Mouse (Mus musculus) midbrain, embryonic 11.5 days (tissue): ENCODE data around the gene Flot2. TPM values are rescaled to one million over a fixed set of nuclear protein-coding genes. Genes with fewer than 3 reads are reported as not detected.
A peak's percentile ranks its signal among the peaks of the same experiment; 100 is the strongest.

Experiments
- ATAC-seq: fragments of 200-750 bp; cut with Nextera tagmentation; 2 replicates; pipeline ENCODE4 v1.8.0; 2017; ENCODE audit warnings: moderate TSS enrichment, moderate library complexity; ENCODE audit not compliant: low FRiP score
- DNase-seq: peaks from one replicate; pipeline ENCODE4 v3.0.0; 2015; ENCODE audit warnings: low spot score; ENCODE audit errors: missing footprints
- H3K27ac ChIP-seq: fragments of 300-500 bp; sonication (generic); 2 replicates; pipeline ENCODE4 v1.5.1; 2014; ENCODE audit warnings: low read depth, low read length
- H3K27me3 ChIP-seq: fragments of 300-500 bp; sonication (generic); 2 replicates; pipeline ENCODE4 v1.6.1; 2014; ENCODE audit warnings: mild to moderate bottlenecking, low read length, moderate library complexity, mixed read lengths; ENCODE audit not compliant: control insufficient read depth, insufficient read depth
- H3K36me3 ChIP-seq: fragments of 300-500 bp; sonication (generic); 2 replicates; pipeline ENCODE4 v1.6.1; 2014; ENCODE audit warnings: mild to moderate bottlenecking, low read length, moderate library complexity, mixed read lengths; ENCODE audit not compliant: control insufficient read depth, insufficient read depth
- H3K4me1 ChIP-seq: fragments of 300-500 bp; sonication (generic); 2 replicates; pipeline ENCODE4 v1.6.1; 2014; ENCODE audit warnings: low read length; ENCODE audit not compliant: control insufficient read depth, insufficient read depth
- H3K4me2 ChIP-seq: fragments of 300-500 bp; sonication (generic); 2 replicates; pipeline ENCODE4 v1.6.1; 2014; ENCODE audit warnings: mild to moderate bottlenecking, moderate library complexity
- H3K4me3 ChIP-seq: fragments of 300-500 bp; sonication (generic); 2 replicates; pipeline ENCODE4 v1.5.1; 2014; ENCODE audit warnings: low read depth, low read length
- H3K9ac ChIP-seq: fragments of 300-500 bp; sonication (generic); 2 replicates; pipeline ENCODE4 v1.6.1; 2014; ENCODE audit warnings: low read length
- H3K9me3 ChIP-seq: fragments of 300-500 bp; sonication (generic); 2 replicates; pipeline ENCODE4 v1.6.1; 2016; ENCODE audit warnings: low read length; ENCODE audit not compliant: control insufficient read depth
- WGBS: fragments of 180-500 bp; shearing (Covaris S2); extraction: QIAGEN DNeasy Blood & Tissue Kit; methylation state at CpG from one replicate; pipeline ENCODE4 v1.1.7; 2014; 5-methylcytosine and 5-hydroxymethylcytosine counted together
- polyA plus RNA-seq: library from polyadenylated mRNA; unstranded; fragments of >200 nt; fragmentation: Nextera tagmentation; extraction: Ambion mirVana; gene quantifications from 2 replicates; pipeline ENCODE4 v1.2.1, GENCODE M21; 2014

Gene Flot2
- polyA plus RNA-seq, result 52.7 and 57.6 TPM in 2 replicates

GRCm38 (mm10) chr11:78037831-78038752 lies at the start of gene Flot2:
Gene Flot2, plus strand, starts transcription at chr11:78037931.
- Histone ChIP-seq H3K36me3 (peaks cover 4% of the 10 kb centered on the region; the same call in 1 of the 2 replicates), H3K9me3 (no peaks in the 10 kb centered on the region)

GRCm38 (mm10) chr11:77989071-77989690 lies 48.5 kb upstream of the Flot2 start:
- DNase-seq (no peak), ATAC-seq (no peak)
- Histone ChIP-seq H3K9ac (no peak overlapping the region), H3K4me3 (no peak overlapping the region), H3K27ac (no peak overlapping the region), H3K4me2 (no peak overlapping the region), H3K9me3 (no peaks in the 10 kb centered on the region), H3K36me3 (no peaks in the 10 kb centered on the region), H3K4me1 (peaks cover 9% of the 10 kb centered on the region), H3K27me3 (no peaks in the 10 kb centered on the region)
- 92% methylated on average over 13 of the region's 13 CpGs for WGBS

More at GRCm38 (mm10) chr11:78037831-78038752, at the start of gene Flot2:
- WGBS, result 4% methylated on average over 55 of the region's 55 CpGs
- peak within 1 kb of the TSS; percentile 70 for H3K4me2 ChIP-seq
- ATAC-seq (peak; percentile 94), DNase-seq (peak; percentile 98)
- no peaks in the 10 kb centered on the region for H3K27me3 ChIP-seq
- H3K9ac ChIP-seq, result peak within 1 kb of the TSS; percentile 94
- H3K4me3 ChIP-seq, result peak within 1 kb of the TSS; percentile 62
- peak within 1 kb of the TSS; percentile 41; the same call in 1 of the 2 replicates for H3K27ac ChIP-seq
- H3K4me1 ChIP-seq, result peaks cover 12% of the 10 kb centered on the region

GRCm38 (mm10) chr11:77995556-77995955 lies 42.2 kb upstream of the Flot2 start:
- H3K36me3 ChIP-seq, result peaks cover 3% of the 10 kb centered on the region; the same call in 1 of the 2 replicates

GRCm38 (mm10) chr11:78006446-78006845 lies 31.3 kb upstream of the Flot2 start:
- 94% methylated on average over 5 of the region's 5 CpGs for WGBS
- Histone ChIP-seq H3K36me3 (peaks cover 34% of the 10 kb centered on the region), H3K4me3 (no peak overlapping the region), H3K4me2 (no peak overlapping the region), H3K27ac (no peak overlapping the region), H3K27me3 (no peaks in the 10 kb centered on the region), H3K9ac (no peak overlapping the region), H3K9me3 (no peaks in the 10 kb centered on the region), H3K4me1 (no peaks in the 10 kb centered on the region)
- no peak for ATAC-seq
- no peak for DNase-seq

More at GRCm38 (mm10) chr11:77995556-77995955, 42.2 kb upstream of the Flot2 start:
- H3K4me2 ChIP-seq, result no peak overlapping the region
- no peak for ATAC-seq
- 97% methylated on average over 1 of the region's 1 CpGs for WGBS
- H3K9me3 ChIP-seq, result no peaks in the 10 kb centered on the region
- no peak overlapping the region for H3K27ac ChIP-seq
- no peaks in the 10 kb centered on the region for H3K27me3 ChIP-seq
- no peaks in the 10 kb centered on the region for H3K4me1 ChIP-seq
- H3K9ac ChIP-seq, result no peak overlapping the region
- DNase-seq, result no peak
- no peak overlapping the region for H3K4me3 ChIP-seq

- H3K4me3 ChIP-seq, result no peak overlapping the region
- no peak for ATAC-seq
- 26% methylated on average over 4 of the region's 4 CpGs for WGBS
- H3K9me3 ChIP-seq, result no peaks in the 10 kb centered on the region
- H3K4me2 ChIP-seq, result no peak overlapping the region
- peaks cover 52% of the 10 kb centered on the region for H3K36me3 ChIP-seq
- H3K4me1 ChIP-seq, result no peaks in the 10 kb centered on the region
- H3K27me3 ChIP-seq, result no peaks in the 10 kb centered on the region
- no peak overlapping the region for H3K9ac ChIP-seq
- H3K27ac ChIP-seq, result no peak overlapping the region
- DNase-seq, result peak; percentile 99
These were observed 18.1 kb upstream of the Flot2 start for GRCm38 (mm10) chr11:78019676-78020075.

- Histone ChIP-seq H3K4me2 (no peak overlapping the region), H3K9me3 (no peaks in the 10 kb centered on the region), H3K4me3 (no peak overlapping the region), H3K27me3 (no peaks in the 10 kb centered on the region), H3K36me3 (peaks cover 50% of the 10 kb centered on the region), H3K9ac (no peak overlapping the region), H3K4me1 (no peaks in the 10 kb centered on the region), H3K27ac (no peak overlapping the region)
- WGBS, result 84% methylated on average over 8 of the region's 8 CpGs
- DNase-seq (peak; percentile 95), ATAC-seq (no peak)
These were observed 14.1 kb upstream of the Flot2 start for GRCm38 (mm10) chr11:78023607-78024006.

- H3K9ac ChIP-seq, result no peak overlapping the region
- WGBS, result 90% methylated on average over 8 of the region's 8 CpGs
These were observed 8.5 kb upstream of the Flot2 start for GRCm38 (mm10) chr11:78029240-78029639.

GRCm38 (mm10) chr11:78030600-78030999 lies 7.1 kb upstream of the Flot2 start:
- no peak for ATAC-seq
- no peak overlapping the region for H3K27ac ChIP-seq
- H3K4me1 ChIP-seq, result peaks cover 9% of the 10 kb centered on the region; the same call in 1 of the 2 replicates
- no peak for DNase-seq
- peaks cover 23% of the 10 kb centered on the region for H3K36me3 ChIP-seq
- no peak overlapping the region for H3K4me3 ChIP-seq
- no peak overlapping the region for H3K9ac ChIP-seq
- no peak overlapping the region for H3K4me2 ChIP-seq
- WGBS, result 80% methylated on average over 2 of the region's 2 CpGs
- no peaks in the 10 kb centered on the region for H3K9me3 ChIP-seq
- H3K27me3 ChIP-seq, result no peaks in the 10 kb centered on the region

More at GRCm38 (mm10) chr11:78029240-78029639, 8.5 kb upstream of the Flot2 start:
- H3K4me2 ChIP-seq, result no peak overlapping the region
- H3K4me1 ChIP-seq, result peaks cover 9% of the 10 kb centered on the region; the same call in 1 of the 2 replicates
- ATAC-seq (no peak), DNase-seq (no peak)
- peaks cover 28% of the 10 kb centered on the region for H3K36me3 ChIP-seq
- no peaks in the 10 kb centered on the region for H3K9me3 ChIP-seq
- H3K4me3 ChIP-seq, result no peak overlapping the region
- H3K27ac ChIP-seq, result no peak overlapping the region
- H3K27me3 ChIP-seq, result no peaks in the 10 kb centered on the region
